Mouse (Mus musculus) MEL (cell line): ENCODE measurements around the gene Cd47.

Source experiments
- CTCF ChIP-seq, 3 experiments: IDR thresholded peaks in 2 of 3; conservative IDR thresholded peaks in 1 of 3; 2 replicates each; pipeline ENCODE4 v1.5.1; 2011 to 2012; ENCODE audit warnings: low read length in 3 of 3, low read depth in 2 of 3, mild to moderate bottlenecking in 2 of 3, improper control_type of control experiment in 1 of 3, inconsistent platforms in 1 of 3, mixed read lengths in 1 of 3, moderate library complexity in 1 of 3; ENCODE audit not compliant: control insufficient read depth in 1 of 3, insufficient read depth in 1 of 3, poor library complexity in 1 of 3, severe bottlenecking in 1 of 3
- ETS1 ChIP-seq: IDR thresholded peaks from 2 replicates; pipeline ENCODE4 v1.6.1; 2012; ENCODE audit warnings: low read depth, mild to moderate bottlenecking, inconsistent platforms, low read length, improper control_type of control experiment, moderate library complexity
- MAX ChIP-seq: IDR thresholded peaks from 2 replicates; pipeline ENCODE4 v1.6.1; 2011; ENCODE audit warnings: low read length, improper control_type of control experiment
- POLR2A ChIP-seq, 2 experiments: IDR thresholded peaks; 2 replicates each; pipeline ENCODE4 v1.6.1; 2011 to 2012; ENCODE audit warnings: low read length in 2 of 2, mild to moderate bottlenecking in 2 of 2, control low read depth in 1 of 2, improper control_type of control experiment in 1 of 2, low read depth in 1 of 2, moderate library complexity in 1 of 2; ENCODE audit not compliant: control insufficient read depth in 1 of 2, insufficient read depth in 1 of 2, poor library complexity in 1 of 2
- POLR2AphosphoS2 ChIP-seq: IDR thresholded peaks from 2 replicates; pipeline ENCODE4 v1.6.1; 2011; ENCODE audit warnings: low read length, improper control_type of control experiment
- RAD21 ChIP-seq: IDR thresholded peaks from 2 replicates; pipeline ENCODE4 v1.6.1; 2011; ENCODE audit warnings: mild to moderate bottlenecking, low read depth, low read length, improper control_type of control experiment
- SMC3 ChIP-seq: IDR thresholded peaks from 2 replicates; pipeline ENCODE4 v1.6.1; 2011; ENCODE audit warnings: low read depth, low read length, improper control_type of control experiment
- TBP ChIP-seq: IDR thresholded peaks from 2 replicates; pipeline ENCODE4 v1.8.0; 2011; ENCODE audit warnings: low read depth, low read length, improper control_type of control experiment
- USF2 ChIP-seq, 2 experiments: IDR thresholded peaks; 2 replicates each; pipeline ENCODE4 v1.6.1; 2011 to 2012; ENCODE audit warnings: improper control_type of control experiment in 2 of 2, low read length in 2 of 2, borderline replicate concordance in 1 of 2, inconsistent platforms in 1 of 2, low read depth in 1 of 2, mild to moderate bottlenecking in 1 of 2; ENCODE audit not compliant: insufficient read depth in 1 of 2
- ZC3H11A ChIP-seq: IDR thresholded peaks from 2 replicates; pipeline ENCODE4 v1.6.1; 2012; ENCODE audit warnings: low read depth, mild to moderate bottlenecking, inconsistent platforms, low read length, improper control_type of control experiment
- ZKSCAN1 ChIP-seq: IDR thresholded peaks from 2 replicates; pipeline ENCODE4 v1.6.1; 2012; ENCODE audit warnings: low read depth, mild to moderate bottlenecking, inconsistent platforms, low read length, improper control_type of control experiment, moderate library complexity
- ZMIZ1 ChIP-seq: IDR thresholded peaks from 2 replicates; pipeline ENCODE4 v1.6.1; 2012; ENCODE audit warnings: low read depth, mild to moderate bottlenecking, inconsistent platforms, low read length, improper control_type of control experiment, moderate library complexity

GRCm38 (mm10) chr16:49938483-49939301 lies 138.4 kb downstream of the Cd47 start:
- TF ChIP-seq SMC3 (no peak), CTCF (IDR thresholded peaks at IDR 0.05 in 2 of 3, conservative IDR thresholded peaks at IDR 0.05 in 1 of 3; ENCODE audit: control insufficient read depth in 1 of 3, insufficient read depth in 1 of 3, low read depth in 2 of 3, low read length in 3 of 3, poor library complexity in 1 of 3, severe bottlenecking in 1 of 3) (no peak; a peak in 1 of 6 replicates), MAX (no peak), ZC3H11A (no peak), TBP (no peak), POLR2AphosphoS2 (no peak), ZKSCAN1 (no peak), ZMIZ1 (no peak), RAD21 (no peak; the same call in none of the 2 replicates), POLR2A (IDR thresholded peaks at IDR 0.05; ENCODE audit: control insufficient read depth in 1 of 2, insufficient read depth in 1 of 2, low read depth in 1 of 2, low read length in 2 of 2, poor library complexity in 1 of 2) (no peak), USF2 (IDR thresholded peaks at IDR 0.05; ENCODE audit: borderline replicate concordance in 1 of 2, insufficient read depth in 1 of 2, low read depth in 1 of 2, low read length in 2 of 2) (no peak), ETS1 (no peak)
